Mouse (Mus musculus): ENCODE measurements around the gene Rmdn3.

GRCm38 (mm10) chr2:119111060-119111459 is 45.8 kb downstream of the Rmdn3 start:
- TF ChIP-seq ZC3H11A (IDR thresholded peaks at IDR 0.05; ENCODE audit: borderline replicate concordance, low read depth, low read length) (no peak), ZNF384 (IDR thresholded peaks at IDR 0.05; ENCODE audit: low read depth, low read length) (peak; percentile 53; the same call in 1 of the 2 replicates)

All from ES-E14 (cell line).